Mouse (Mus musculus) kidney, postnatal 36 days (tissue): ENCODE results near the gene Zup1.
"Not testable (repeated sequence)": the region's sequence is repeated elsewhere in the genome, so short reads cannot be mapped to it uniquely, and the experiment has no call there.

Source experiments
- DNase-seq, 2 experiments: peaks; one replicate each; pipeline ENCODE4 v3.0.0; 2021 to 2022; ENCODE audit warnings: mixed read lengths in 2 of 2

The Zup1 gene

DNA sequence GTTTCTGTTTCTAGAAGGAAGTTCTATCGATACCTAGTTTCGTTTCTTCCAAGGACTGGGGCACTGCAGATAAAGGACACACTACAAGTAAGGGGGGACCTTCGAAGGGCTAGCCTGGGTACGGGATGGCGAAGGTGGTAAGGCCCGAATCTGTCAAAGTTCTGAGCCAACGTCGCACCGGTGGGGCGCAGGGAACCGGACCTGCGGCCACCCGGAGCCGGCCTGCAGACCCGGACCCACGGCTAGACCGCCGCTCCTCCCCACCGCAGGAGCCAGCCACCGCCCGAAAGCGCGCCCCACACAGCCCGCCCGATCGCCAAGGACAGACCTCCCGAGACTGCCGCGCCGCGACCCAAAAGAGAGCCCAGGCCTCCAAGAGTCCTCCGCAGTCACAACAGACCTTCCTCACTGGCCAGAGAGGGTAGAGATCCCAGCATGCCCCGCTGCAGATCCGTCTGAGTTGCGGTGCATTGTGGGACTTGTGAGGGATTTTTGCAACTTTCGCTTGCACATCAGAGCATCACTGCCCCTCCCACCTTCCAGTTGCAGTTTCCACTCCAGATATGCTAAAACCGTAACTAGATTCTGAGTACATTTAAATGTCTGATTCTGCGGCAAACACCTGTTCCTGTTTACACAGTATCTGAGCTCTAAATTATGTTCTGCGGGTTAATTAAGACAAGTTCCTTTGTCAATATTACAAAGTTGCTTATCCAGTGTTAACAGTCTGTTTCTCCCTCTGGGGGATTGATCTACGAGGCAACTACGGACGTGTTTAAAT, at the start of gene Zup1:
Gene Zup1 (minus strand): TSS at position 467 of the 781 bp plus-strand sequence.
- peak; percentile 89 to 91 for DNase-seq

DNA sequence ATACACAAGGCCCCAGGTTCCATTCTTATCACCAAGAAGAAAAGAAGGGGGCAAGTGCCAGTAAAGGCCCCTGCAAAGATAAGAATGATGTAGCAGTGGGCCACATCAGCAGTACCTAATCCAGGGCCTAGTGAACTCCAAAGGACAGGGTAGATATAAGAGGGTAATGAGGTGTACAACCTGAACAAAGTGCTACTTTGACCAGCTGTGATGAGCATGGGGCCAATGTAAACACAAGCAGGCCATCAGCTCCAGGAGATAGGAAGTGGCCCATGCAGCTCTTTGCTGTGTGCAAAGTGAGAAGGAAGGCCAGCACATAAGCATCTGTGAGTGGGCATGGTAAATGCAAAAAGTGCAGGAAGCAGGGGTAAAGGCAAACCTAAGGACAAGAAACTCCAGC, 47.3 kb upstream of the Zup1 start:
- no peak for DNase-seq

DNA sequence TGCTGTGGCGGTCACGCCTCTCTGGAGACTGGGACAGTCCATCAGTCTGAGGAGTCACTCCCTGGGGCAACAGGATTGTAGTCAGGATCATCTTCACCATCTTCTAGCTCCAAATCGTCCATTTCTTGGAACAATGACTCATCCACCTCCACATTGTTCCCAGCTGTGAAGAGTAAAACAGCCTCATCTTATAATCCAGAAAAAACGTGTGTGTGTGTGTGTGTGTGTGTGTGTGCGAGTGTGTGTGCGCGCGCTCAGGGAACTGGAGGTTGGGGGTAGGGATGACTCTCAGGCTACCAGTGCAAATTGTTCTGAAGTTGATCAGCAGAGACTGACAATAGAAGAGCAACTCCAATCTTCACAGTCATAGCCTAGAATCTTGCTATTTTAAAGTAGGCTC, 45.6 kb upstream of the Zup1 start:
- not testable (repeated sequence) for DNase-seq

DNA sequence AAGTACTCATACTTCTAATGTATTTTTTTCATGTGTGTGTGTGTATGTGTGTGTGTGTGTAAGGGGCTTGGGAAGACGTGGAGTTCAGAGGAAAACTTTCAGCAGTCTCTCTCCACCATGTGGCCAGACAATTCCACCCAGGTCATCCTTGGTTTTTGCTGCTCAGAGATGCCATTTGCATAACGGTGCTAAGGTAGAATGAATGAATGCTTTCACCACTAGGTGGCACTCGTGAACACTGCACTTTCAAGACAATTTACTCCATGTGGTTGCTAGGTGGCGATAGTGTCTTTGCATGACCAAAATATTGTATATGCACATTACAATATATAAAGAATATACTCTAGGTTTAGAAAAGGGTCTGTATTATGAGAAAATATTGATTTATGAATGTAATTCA, 35.7 kb upstream of the Zup1 start:
- DNase-seq, result peak; percentile 70 to 78

DNA sequence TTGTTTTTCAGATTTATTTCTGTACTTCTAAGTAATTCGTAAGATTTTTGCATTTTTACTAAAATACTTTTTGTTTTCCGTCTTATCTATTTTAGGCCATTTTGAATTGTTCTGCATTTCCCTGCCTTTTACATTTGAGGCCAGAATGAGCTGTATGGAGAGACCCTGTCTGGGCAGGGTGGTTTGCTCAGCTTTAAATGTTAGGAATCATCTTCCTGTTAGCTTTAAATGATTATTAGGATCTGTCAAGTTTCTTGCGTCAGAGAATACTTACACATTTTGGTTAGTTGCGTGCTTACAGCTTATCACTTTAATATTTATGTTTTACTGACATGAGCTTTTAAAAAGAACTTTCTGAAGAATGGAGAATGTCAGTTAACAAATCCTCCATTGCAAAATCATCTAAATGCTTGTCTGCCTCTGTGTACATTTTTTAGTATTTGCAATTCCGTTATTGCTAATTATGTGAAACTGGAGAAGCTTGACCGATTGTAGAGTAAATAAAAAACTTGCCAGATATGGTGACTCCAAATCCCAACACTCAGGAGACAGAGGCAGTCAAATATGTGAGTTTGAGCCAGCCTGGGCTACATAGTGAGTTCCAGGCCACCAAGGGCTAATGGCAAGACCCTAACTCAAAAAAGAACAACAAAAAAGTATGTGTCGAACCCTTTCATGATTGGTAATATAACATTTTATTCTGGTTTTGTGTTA, 23.9 kb upstream of the Zup1 start:
- no peak for DNase-seq

DNA sequence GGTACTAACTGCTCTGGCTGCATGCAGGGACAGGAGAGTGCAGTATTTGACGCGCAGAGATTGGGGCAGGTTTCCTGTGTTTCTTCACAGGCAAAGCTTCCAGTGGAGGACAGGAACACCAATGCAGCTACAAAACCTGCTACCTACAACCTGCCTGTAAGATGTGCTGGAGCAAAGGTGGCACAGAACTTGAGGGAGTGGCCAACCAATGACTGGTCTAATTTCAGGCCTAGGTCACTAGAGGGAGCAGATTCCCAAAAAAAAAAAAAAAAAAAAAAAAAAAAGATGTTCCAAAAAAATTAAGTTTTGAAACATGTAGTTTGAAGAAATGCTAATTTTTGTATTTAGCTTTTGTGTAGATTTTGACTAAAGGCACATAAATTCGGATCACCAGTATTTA, 1.4 kb upstream of the Zup1 start:
- no peak for DNase-seq

DNA sequence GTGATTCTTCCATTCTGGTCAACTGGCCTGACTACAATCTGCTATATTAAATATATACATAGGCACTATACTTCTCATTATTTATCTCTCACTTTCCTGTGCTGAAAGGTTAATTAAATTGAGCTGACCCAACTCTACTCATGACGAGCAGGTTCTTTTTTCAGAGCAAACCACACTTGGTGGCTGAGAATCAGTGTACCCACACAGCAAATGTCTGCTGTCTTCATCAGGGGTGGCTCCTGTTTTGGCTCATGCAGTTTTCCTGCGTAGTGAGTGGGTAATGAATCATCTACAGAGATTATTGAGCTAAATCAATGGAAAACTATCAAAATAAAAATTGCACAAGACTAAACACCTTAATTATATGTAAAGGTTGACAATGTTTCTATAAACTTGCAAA, 4.7 kb downstream of the Zup1 start:
- DNase-seq, result no peak

DNA sequence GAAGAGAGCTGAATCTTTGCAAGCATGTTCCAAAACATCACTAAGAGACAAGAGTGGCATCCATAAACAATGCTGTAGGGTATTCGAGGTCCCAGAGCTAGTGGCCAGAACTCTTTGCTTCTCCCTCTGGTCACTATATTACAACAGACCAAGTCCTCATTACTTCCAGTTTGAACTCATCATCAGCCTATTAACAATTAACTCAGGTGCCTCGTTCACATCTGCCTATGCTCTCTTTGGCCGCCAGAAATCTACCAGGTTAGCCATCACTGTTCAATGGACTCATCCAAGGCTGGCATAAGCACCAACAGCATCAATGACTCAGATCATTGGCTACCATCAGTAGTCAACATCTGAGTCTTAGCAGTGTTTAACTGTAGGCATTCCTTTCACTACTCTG, 5.7 kb downstream of the Zup1 start:
- peak; percentile 19 to 24 for DNase-seq

DNA sequence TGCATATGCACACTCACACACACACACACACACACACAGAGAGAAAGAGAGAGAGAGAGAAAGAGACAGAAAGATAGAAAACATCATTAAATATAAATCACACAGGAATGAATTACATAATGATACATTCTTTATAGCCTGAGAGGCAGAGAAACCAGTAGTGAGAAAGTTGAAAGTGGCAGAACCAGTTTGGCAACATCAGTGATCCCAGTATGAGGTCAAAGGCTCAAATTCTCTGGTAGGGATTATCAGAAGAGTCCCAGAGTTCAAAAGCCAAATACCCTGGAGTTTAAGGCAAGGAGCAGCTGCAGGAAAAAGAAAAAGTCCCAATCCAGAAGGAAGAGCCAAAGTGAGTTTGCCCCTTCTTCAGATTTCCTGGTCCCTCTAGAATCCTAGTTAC, 10.4 kb downstream of the Zup1 start:
- peak; percentile 11 to 17 for DNase-seq

DNA sequence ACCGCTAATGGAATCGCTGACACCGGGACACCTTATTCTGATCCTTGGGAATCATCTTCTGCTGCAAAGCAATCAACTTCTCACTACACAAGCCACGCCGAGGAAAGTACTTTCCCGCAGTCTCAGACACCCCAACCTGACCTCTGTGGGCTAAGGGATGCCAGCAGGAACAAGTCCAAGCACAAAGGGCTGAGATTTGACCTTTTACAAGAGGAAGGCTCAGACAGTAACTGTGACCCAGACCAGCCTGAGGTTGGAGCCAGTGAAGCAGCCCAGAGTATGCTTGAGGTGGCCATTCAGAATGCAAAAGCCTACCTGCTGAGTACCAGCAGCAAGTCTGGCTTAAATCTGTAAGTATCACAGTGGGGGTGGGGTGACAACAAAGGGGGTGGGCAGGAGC, 45.6 kb downstream of the Zup1 start:
- DNase-seq, result peak; percentile 29 to 46

DNA sequence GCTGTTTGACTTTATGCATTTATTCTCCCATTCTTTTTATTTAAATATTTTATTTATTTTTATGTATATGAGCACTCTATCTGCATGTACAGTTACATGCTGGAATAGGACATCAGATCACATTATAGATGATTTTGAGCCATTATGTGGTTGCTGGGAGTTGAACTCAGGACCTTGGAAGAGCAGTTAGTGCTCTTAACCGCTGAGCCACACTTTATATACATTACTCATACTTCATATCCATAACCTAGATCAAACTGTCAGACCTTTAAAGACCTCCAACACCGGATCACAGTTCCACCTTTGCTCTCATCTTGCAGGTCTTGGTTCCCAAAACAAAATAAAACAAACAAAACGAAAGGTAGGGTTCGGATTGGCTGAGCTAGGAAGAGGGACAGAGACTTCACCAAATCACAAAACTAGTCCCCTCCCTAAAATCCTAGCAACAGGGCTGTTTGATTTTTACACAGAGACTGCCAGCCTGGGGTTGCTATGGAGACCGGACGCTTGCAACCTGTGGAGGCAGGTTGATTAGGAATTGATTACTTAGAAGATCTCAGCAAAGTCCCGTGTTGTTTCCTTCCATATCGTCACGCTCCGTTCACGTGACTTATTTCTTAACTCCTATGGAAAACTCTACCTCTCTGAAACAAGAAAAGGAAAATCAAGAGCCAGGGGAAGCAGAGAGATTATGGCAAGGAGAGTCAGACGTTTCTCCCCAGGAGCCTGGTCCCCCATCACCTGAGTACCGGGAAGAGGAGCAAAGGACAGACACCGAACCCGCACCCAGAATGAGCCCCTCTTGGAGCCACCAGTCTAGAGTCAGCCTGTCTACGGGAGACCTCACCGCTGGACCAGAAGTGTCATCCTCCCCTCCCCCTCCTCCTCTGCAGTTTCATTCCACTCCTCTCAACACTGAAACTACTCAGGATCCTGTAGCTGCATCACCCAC, 46.3 kb downstream of the Zup1 start, which contains the start of gene Rsph4a:
Gene Rsph4a (plus strand): TSS at position 582 of the 952 bp plus-strand sequence.
- DNase-seq, result peak; percentile 48 to 67

DNA sequence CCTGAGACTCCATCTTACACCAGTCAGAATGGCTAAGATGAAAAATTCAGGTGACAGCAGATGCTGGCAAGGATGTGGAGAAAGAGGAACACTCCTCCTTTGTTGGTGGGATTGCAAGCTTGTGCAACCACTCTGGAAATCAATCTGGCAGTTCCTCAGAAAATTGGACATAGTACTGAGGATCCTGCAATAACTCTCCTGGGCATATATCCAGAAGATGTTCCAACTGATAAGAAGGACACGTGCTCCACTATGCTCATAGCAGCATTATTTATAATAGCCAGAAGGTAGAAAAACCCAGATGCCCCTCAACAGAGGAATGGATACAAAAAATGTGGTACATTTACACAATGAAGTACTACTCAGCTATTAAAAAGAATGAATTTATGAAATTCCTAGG, 49.5 kb downstream of the Zup1 start:
- DNase-seq, result not testable (repeated sequence)

DNA sequence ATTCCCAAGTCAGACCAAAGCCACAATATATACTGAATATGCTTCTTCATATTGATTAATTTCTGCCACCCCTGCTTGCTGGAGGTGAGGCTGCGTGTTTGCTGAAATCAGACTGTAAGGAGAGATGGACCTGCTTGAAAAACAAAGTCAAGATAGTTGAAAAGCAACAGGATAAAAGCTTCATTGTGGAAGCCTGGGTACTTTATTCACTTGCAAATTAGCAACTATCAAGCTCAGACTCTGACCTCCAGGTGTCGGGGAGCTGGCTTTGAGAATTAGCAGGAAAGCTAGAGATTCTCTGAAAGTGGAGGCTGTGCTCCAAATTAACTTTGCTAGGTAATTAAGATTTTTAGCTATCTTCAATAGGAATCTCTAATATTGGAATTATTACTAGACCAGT, 68.7 kb downstream of the Zup1 start:
- not testable (repeated sequence) for DNase-seq

DNA sequence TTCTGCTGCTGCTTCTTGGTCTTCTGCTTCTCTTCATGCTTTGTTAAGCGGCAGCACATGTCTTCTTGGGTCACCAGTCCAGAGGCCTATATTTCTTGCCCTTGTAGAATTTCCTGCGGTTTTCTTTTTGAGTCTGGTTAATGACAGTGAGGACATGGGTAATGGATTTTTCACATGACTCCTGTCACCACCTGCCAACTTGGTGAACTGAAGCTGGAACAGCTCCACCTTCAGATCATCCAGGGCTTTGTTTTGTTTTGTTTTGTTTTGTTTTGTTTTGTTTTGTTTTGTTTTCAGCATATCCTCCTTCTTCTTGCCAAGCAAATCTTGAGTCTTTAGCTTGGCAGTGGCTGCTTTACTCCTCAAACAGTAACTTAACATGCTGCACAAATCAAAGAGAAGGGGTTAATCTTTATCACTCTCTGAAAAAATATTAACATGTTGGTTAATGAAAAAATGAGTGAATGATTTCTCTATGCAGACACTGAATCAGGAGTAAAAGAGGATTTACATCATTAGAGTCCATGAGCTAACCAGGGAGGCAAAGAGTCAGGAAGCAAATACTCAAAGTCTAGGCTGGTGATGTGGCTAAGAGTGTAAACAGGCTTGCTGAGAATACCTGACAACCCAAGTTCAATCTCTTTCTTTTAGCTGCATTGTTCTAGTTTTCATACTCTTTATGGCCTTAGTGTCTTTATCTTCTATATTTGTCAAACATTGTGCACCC, 78.2 kb downstream of the Zup1 start:
- DNase-seq, result peak; percentile 65 to 72

DNA sequence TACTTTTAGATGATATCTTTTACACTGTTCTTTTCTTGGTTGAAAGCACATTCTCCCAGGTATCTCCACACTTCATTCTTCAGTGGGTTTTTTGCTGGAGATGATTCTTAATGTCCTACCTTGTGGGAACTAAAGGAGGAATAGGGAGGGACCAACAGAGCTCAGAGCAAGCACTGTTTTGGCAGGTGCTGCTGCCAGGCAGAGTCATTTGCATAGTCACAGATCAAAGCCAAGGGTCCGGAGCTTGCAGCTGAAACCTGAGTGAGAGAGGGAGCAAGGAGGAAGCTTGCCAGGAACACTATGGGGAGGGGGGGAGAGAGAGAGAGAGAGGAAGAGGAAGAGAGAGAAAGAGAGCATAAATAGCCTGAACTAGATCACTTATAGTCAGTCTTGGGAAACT, 80.6 kb downstream of the Zup1 start:
- DNase-seq, result peak; percentile 16 to 31
